Comparison of ENCODE assay signal across 35 mouse cellular contexts in the genomic region with DNA sequence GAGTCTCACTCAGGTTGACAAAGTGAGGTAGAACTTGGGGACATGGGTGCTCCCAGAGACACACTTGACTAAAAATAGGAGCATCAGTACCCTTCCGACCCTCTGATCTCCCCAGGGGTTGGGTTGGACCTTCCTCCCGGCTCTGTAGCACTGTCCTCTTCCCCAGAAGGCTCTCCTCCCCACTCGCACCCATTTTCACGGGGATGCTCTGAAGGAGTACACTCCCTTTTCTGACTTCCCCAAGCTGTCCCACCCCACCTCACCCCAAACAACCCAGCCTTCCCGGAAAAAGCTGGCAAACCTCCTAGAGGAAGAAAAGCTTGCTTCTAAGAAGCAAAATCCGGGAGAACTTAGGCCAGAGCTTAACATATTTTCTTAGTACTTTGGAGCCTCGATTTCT. TPM values are rescaled to one million over a fixed set of nuclear protein-coding genes. Genes with fewer than 3 reads are reported as not detected.
"Had no signal": no experiment of that assay in that cellular context is flagged by ENCODE, and none has a peak within 500 bp of the region (broad histone marks: within the 10 kb centered on the region; RNA-seq: fewer than 3 reads in every experiment).

No protein-coding gene starts in this region.

- H3K36me3 ChIP-seq: embryonic facial prominence, embryonic 10.5 days; embryonic facial prominence, embryonic 12.5 days; embryonic facial prominence, embryonic 13.5 days; embryonic facial prominence, embryonic 15.5 days; forebrain, embryonic 10.5 days; forebrain, embryonic 12.5 days; forebrain, embryonic 15.5 days; heart, embryonic 12.5 days had no signal

- H3K27ac ChIP-seq: embryonic facial prominence, embryonic 10.5 days; embryonic facial prominence, embryonic 12.5 days; embryonic facial prominence, embryonic 13.5 days; embryonic facial prominence, embryonic 15.5 days; forebrain, embryonic 10.5 days; forebrain, embryonic 12.5 days; forebrain, embryonic 13.5 days; forebrain, embryonic 15.5 days had no signal

- DNase-seq: cerebellum, adult 2 months; cerebellum, adult 8-10 months; cerebellum, adult 9-10 months; cerebellum, adult 9-11 months; cerebellum, postnatal 10 days; cerebellum, postnatal 14 days; cerebellum, postnatal 25 days; cerebellum, postnatal 36 days; embryo, embryonic 11 days; forebrain, postnatal 0 days; gastrocnemius, postnatal 10 days; gastrocnemius, postnatal 14 days; gastrocnemius, postnatal 25 days; gastrocnemius, postnatal 36 days had no signal

- H3K4me3 ChIP-seq: embryonic facial prominence, embryonic 10.5 days; embryonic facial prominence, embryonic 12.5 days; embryonic facial prominence, embryonic 13.5 days; embryonic facial prominence, embryonic 15.5 days; erythroblast, embryonic 14.5 days; forebrain, embryonic 10.5 days; forebrain, embryonic 12.5 days; forebrain, embryonic 13.5 days; forebrain, embryonic 15.5 days; heart, embryonic 12.5 days had no signal

- H3K4me1 ChIP-seq: embryonic facial prominence, embryonic 12.5 days; embryonic facial prominence, embryonic 13.5 days; embryonic facial prominence, embryonic 15.5 days; forebrain, embryonic 10.5 days; forebrain, embryonic 13.5 days; forebrain, embryonic 15.5 days had no signal

- H3K9me3 ChIP-seq: embryonic facial prominence, embryonic 10.5 days; embryonic facial prominence, embryonic 12.5 days; embryonic facial prominence, embryonic 13.5 days; embryonic facial prominence, embryonic 15.5 days; forebrain, embryonic 10.5 days; forebrain, embryonic 12.5 days; forebrain, embryonic 13.5 days; forebrain, embryonic 15.5 days; heart, embryonic 12.5 days had no signal

- H3K27me3 ChIP-seq: embryonic facial prominence, embryonic 12.5 days; embryonic facial prominence, embryonic 13.5 days; embryonic facial prominence, embryonic 15.5 days; forebrain, embryonic 12.5 days; forebrain, embryonic 13.5 days; forebrain, embryonic 15.5 days had no signal

- H3K9ac ChIP-seq: embryonic facial prominence, embryonic 12.5 days; embryonic facial prominence, embryonic 13.5 days; embryonic facial prominence, embryonic 15.5 days; forebrain, embryonic 12.5 days; forebrain, embryonic 13.5 days; forebrain, embryonic 15.5 days; forebrain, postnatal 0 days; heart, embryonic 12.5 days had no signal

RNA-seq across cellular contexts. Expression of gene Slco2b1, which starts 20.3 kb away (rescaled TPM):
- total RNA-seq: granulocyte monocyte progenitor cell, adult 5-6 weeks had no signal
- polyA plus RNA-seq: erythroblast, embryonic 14.5 days had no signal

RNA-seq across cellular contexts. Expression of gene Olfr520, which starts 39.3 kb away (rescaled TPM):
- total RNA-seq: common myeloid progenitor, adult 5-6 weeks; forebrain, postnatal 0 days; gastrocnemius, adult 18-20 months; gastrocnemius, postnatal 10 days; gastrocnemius, postnatal 25 days; gastrocnemius, postnatal 36 days; granulocyte monocyte progenitor cell, adult 5-6 weeks; heart, adult 18-20 months had no signal
- polyA plus RNA-seq: cerebellum, adult 2 months; cortical plate, adult 2 months; embryonic facial prominence, embryonic 10.5 days; embryonic facial prominence, embryonic 11.5 days; embryonic facial prominence, embryonic 12.5 days; embryonic facial prominence, embryonic 13.5 days; embryonic facial prominence, embryonic 14.5 days; embryonic facial prominence, embryonic 15.5 days; erythroblast, embryonic 14.5 days; forebrain, embryonic 10.5 days; forebrain, embryonic 11.5 days; forebrain, embryonic 12.5 days; forebrain, embryonic 13.5 days; forebrain, embryonic 14.5 days; forebrain, embryonic 15.5 days; forebrain, embryonic 16.5 days; forebrain, postnatal 0 days; heart, embryonic 11.5 days; heart, embryonic 12.5 days had no signal
